Mouse (Mus musculus): Measurements from ENCODE around the gene Msmp. TPM values are rescaled to one million over a fixed set of nuclear protein-coding genes. Genes with fewer than 3 reads are reported as not detected.

The Msmp gene
- polyA plus RNA-seq, 1 experiment, result not detected

- no peak for TF ChIP-seq POLR2A (IDR thresholded peaks at IDR 0.05; ENCODE audit: borderline replicate concordance, low read depth, low read length)
- TF ChIP-seq CTCF (IDR thresholded peaks at IDR 0.05; ENCODE audit: low read depth, low read length), result no peak
- Histone ChIP-seq H3K4me1 (ENCODE audit: control insufficient read depth, insufficient read depth, low read length) (no peaks in the 10 kb centered on the region), H3K4me3 (ENCODE audit: insufficient read depth, low read length) (no peak overlapping the region), H3K27ac (ENCODE audit: insufficient read depth, low read depth, low read length) (no peak overlapping the region)
Measured at GRCm38 (mm10) chr4:43593453-43593852, 9.2 kb upstream of the Msmp start.

GRCm38 (mm10) chr4:43591961-43592360 is 7.7 kb upstream of the Msmp start:
- H3K27ac ChIP-seq (ENCODE audit: insufficient read depth, low read depth, low read length), result no peak overlapping the region
- H3K4me1 ChIP-seq (ENCODE audit: control insufficient read depth, insufficient read depth, low read length), result no peaks in the 10 kb centered on the region
- TF ChIP-seq POLR2A (IDR thresholded peaks at IDR 0.05; ENCODE audit: borderline replicate concordance, low read depth, low read length) (no peak), CTCF (IDR thresholded peaks at IDR 0.05; ENCODE audit: low read depth, low read length) (no peak)
- H3K4me3 ChIP-seq (ENCODE audit: insufficient read depth, low read length), result no peak overlapping the region

GRCm38 (mm10) chr4:43591543-43591942 is 7.2 kb upstream of the Msmp start:
- Histone ChIP-seq H3K4me1 (ENCODE audit: control insufficient read depth, insufficient read depth, low read length) (no peaks in the 10 kb centered on the region), H3K4me3 (ENCODE audit: insufficient read depth, low read length) (no peak overlapping the region)
- TF ChIP-seq POLR2A (IDR thresholded peaks at IDR 0.05; ENCODE audit: borderline replicate concordance, low read depth, low read length) (no peak), CTCF (IDR thresholded peaks at IDR 0.05; ENCODE audit: low read depth, low read length) (no peak)

GRCm38 (mm10) chr4:43587681-43588080 is 3.4 kb upstream of the Msmp start:
- TF ChIP-seq CTCF (IDR thresholded peaks at IDR 0.05; ENCODE audit: low read depth, low read length) (no peak), POLR2A (IDR thresholded peaks at IDR 0.05; ENCODE audit: borderline replicate concordance, low read depth, low read length) (no peak)
- Histone ChIP-seq H3K4me3 (ENCODE audit: insufficient read depth, low read length) (no peak overlapping the region), H3K27ac (ENCODE audit: insufficient read depth, low read depth, low read length) (no peak overlapping the region), H3K4me1 (ENCODE audit: control insufficient read depth, insufficient read depth, low read length) (no peaks in the 10 kb centered on the region)

More at GRCm38 (mm10) chr4:43591543-43591942, 7.2 kb upstream of the Msmp start:
- H3K27ac ChIP-seq (ENCODE audit: insufficient read depth, low read depth, low read length), result no peak overlapping the region

GRCm38 (mm10) chr4:43586411-43586810 is 2.1 kb upstream of the Msmp start:
- TF ChIP-seq CTCF (IDR thresholded peaks at IDR 0.05; ENCODE audit: low read depth, low read length) (no peak), POLR2A (IDR thresholded peaks at IDR 0.05; ENCODE audit: borderline replicate concordance, low read depth, low read length) (no peak)
- no peaks in the 10 kb centered on the region for H3K4me1 ChIP-seq (ENCODE audit: control insufficient read depth, insufficient read depth, low read length)
- no peak overlapping the region for H3K27ac ChIP-seq (ENCODE audit: insufficient read depth, low read depth, low read length)
- H3K4me3 ChIP-seq (ENCODE audit: insufficient read depth, low read length), result no peak overlapping the region

- no peak overlapping the region for H3K27ac ChIP-seq (ENCODE audit: insufficient read depth, low read depth, low read length)
- no peak overlapping the region for H3K4me3 ChIP-seq (ENCODE audit: insufficient read depth, low read length)
- TF ChIP-seq CTCF (IDR thresholded peaks at IDR 0.05; ENCODE audit: low read depth, low read length) (no peak), POLR2A (IDR thresholded peaks at IDR 0.05; ENCODE audit: borderline replicate concordance, low read depth, low read length) (no peak)
- no peaks in the 10 kb centered on the region for H3K4me1 ChIP-seq (ENCODE audit: control insufficient read depth, insufficient read depth, low read length)
Measured at GRCm38 (mm10) chr4:43585682-43586081, 1.4 kb upstream of the Msmp start.

GRCm38 (mm10) chr4:43583421-43583820 is 873 bp downstream of the Msmp start:
- TF ChIP-seq CTCF (IDR thresholded peaks at IDR 0.05; ENCODE audit: low read depth, low read length) (no peak), POLR2A (IDR thresholded peaks at IDR 0.05; ENCODE audit: borderline replicate concordance, low read depth, low read length) (no peak)
- no peak overlapping the region for H3K4me3 ChIP-seq (ENCODE audit: insufficient read depth, low read length)
- H3K4me1 ChIP-seq (ENCODE audit: control insufficient read depth, insufficient read depth, low read length), result peaks cover 8% of the 10 kb centered on the region; the same call in 1 of the 2 replicates
- H3K27ac ChIP-seq (ENCODE audit: insufficient read depth, low read depth, low read length), result no peak overlapping the region

GRCm38 (mm10) chr4:43582241-43582640 is 2.1 kb downstream of the Msmp start:
- no peak overlapping the region for H3K27ac ChIP-seq (ENCODE audit: insufficient read depth, low read depth, low read length)
- H3K4me1 ChIP-seq (ENCODE audit: control insufficient read depth, insufficient read depth, low read length), result peaks cover 8% of the 10 kb centered on the region; the same call in 1 of the 2 replicates
- no peak overlapping the region for H3K4me3 ChIP-seq (ENCODE audit: insufficient read depth, low read length)
- TF ChIP-seq CTCF (IDR thresholded peaks at IDR 0.05; ENCODE audit: low read depth, low read length) (no peak), POLR2A (IDR thresholded peaks at IDR 0.05; ENCODE audit: borderline replicate concordance, low read depth, low read length) (no peak)

GRCm38 (mm10) chr4:43581381-43581780 is 2.9 kb downstream of the Msmp start:
- Histone ChIP-seq H3K27ac (ENCODE audit: insufficient read depth, low read depth, low read length) (no peak overlapping the region), H3K4me1 (ENCODE audit: control insufficient read depth, insufficient read depth, low read length) (peaks cover 16% of the 10 kb centered on the region), H3K4me3 (ENCODE audit: insufficient read depth, low read length) (no peak overlapping the region)
- no peak for TF ChIP-seq CTCF (IDR thresholded peaks at IDR 0.05; ENCODE audit: low read depth, low read length)
- no peak for TF ChIP-seq POLR2A (IDR thresholded peaks at IDR 0.05; ENCODE audit: borderline replicate concordance, low read depth, low read length)

- Histone ChIP-seq H3K4me3 (ENCODE audit: insufficient read depth, low read length) (no peak overlapping the region), H3K27ac (ENCODE audit: insufficient read depth, low read depth, low read length) (no peak overlapping the region), H3K4me1 (ENCODE audit: control insufficient read depth, insufficient read depth, low read length) (peaks cover 16% of the 10 kb centered on the region)
- TF ChIP-seq POLR2A (IDR thresholded peaks at IDR 0.05; ENCODE audit: borderline replicate concordance, low read depth, low read length) (no peak), CTCF (IDR thresholded peaks at IDR 0.05; ENCODE audit: low read depth, low read length) (no peak)
Measured at GRCm38 (mm10) chr4:43580721-43581120, 3.6 kb downstream of the Msmp start.

- Histone ChIP-seq H3K4me1 (ENCODE audit: control insufficient read depth, insufficient read depth, low read length) (peaks cover 16% of the 10 kb centered on the region), H3K27ac (ENCODE audit: insufficient read depth, low read depth, low read length) (no peak overlapping the region), H3K4me3 (ENCODE audit: insufficient read depth, low read length) (peak overlapping the region; percentile 98; the same call in 1 of the 2 replicates)
- TF ChIP-seq CTCF (IDR thresholded peaks at IDR 0.05; ENCODE audit: low read depth, low read length) (no peak), POLR2A (IDR thresholded peaks at IDR 0.05; ENCODE audit: borderline replicate concordance, low read depth, low read length) (no peak)
Measured at GRCm38 (mm10) chr4:43579731-43580130, 4.6 kb downstream of the Msmp start.
